Mouse (Mus musculus): Measurements from ENCODE around the gene Sec24c.

The Sec24c gene

DNA sequence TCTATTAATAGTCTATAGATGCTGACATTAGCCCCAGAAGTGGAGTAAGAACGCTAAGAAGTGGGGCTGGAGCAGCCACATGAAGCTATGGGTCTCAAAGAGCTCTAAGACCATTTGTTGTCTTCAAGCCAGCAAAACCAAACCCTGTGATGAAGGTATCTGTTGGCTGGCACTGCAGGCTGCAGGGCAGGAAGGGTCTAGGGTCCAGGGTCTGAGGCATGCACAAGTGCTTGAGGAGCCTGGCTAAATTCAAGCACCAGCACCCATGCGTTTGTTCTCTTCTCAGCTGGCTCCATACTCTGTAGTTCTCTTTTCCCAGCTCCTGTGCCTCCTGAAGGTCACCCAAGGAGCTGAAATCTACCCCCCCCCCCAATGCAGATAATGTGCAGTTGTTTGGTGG, 60.9 kb downstream of the Sec24c start:
- DNase-seq (ENCODE audit: low read depth, low spot score): no peak

DNA sequence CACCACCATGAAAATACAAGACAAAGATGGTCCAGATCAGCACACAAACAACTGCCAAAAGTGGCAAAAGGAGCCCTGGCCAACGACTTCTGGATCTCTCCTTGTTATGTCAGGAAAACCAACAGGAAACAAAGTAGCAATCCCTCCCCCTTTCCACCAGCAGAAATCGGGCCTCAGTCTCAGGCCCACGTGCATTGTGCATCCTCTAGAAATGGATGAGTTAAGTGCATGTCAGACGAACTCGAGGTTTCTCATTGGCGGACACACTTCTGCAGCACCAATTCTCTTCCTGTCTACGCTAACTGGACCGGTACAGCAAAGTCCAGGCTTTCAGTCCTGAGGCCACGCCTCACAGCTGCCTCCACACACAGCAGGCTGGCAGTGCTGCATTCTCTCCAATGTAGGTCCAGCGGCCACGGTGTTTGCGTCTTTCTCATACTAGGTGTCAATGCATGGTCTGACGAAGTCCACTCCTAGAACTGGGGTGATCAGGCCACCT, 61.8 kb downstream of the Sec24c start:
- DNase-seq (ENCODE audit: low read depth, low spot score): no peak

DNA sequence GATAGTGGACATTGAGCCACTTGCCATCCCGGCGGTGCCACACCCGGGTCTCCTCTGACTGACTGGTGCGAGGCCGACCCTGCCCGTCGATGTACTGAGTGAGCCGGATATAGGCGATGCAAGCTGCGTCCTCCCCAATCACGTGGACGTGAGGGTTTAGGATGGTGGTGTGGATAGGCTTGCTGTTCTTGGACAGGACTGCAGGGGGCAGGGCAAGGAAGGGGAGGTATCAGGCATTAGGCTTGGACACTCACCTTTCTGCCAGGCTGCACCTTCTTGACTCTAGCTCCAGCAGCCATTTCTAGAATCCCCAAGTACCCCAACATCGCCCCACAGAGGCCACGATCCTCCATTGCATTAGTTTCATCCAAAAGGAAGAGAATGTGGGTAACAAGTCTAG, 63.2 kb downstream of the Sec24c start:
- no peak for DNase-seq (ENCODE audit: low read depth, low spot score)

DNA sequence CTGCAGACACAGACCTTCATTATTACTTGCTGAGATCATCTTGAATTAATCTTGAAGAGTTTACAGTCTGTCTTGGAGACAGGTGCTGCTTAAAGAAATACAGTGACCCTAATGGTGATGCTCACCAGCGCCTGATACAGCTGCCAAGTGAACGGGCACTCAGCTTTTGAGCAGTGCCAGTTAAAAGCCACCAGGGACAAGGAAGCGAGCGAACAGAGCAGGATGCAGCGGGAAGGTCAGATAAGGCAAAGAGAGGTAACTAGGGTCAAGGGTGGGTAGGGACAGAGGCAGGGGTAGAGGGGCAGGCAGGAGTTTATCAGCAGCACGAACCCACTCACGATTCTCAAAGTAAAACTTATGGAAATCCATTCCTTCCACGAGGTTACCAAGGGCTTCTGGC, 64.4 kb downstream of the Sec24c start:
- DNase-seq (ENCODE audit: low read depth, low spot score): no peak

DNA sequence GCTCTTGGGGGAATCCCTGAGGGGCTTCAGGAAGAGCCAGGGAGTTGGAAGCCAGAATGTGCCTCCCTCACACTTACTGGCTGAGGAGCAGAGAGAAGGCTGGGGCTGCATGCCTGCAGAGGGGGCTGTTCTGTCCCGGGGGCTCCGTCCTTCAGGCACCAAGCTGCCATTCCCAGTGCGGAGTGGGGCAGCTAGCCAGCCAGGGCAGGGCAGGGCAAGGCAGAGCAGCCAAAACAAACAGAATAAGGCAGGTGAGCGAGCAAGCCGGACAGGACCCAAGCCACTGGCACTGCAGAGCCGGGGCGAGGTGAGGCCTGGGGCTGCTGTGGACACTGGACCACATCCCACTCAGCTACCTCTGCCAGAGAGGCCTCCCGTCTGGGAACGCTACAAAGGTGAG, 67.2 kb downstream of the Sec24c start:
- DNase-seq (ENCODE audit: low read depth, low spot score): no peak

DNA sequence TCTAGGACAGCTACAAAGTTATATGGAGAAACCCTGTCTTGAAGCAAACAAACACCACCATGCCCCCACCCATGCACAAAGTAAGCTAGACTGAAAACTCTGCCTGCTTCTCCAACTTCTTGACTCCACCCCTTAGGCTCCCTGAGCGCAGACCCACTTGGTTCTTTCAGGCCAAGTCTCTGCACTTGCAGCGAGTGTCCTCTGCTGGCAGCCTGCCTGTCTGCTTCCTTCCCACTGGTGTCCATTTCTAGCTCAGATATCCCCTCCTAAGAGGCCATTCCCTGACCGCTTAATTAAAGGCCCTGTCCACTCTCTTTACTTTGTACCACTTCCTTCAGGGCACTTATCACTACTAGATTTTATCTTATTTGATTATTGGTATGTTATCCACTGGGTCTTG, 69.5 kb downstream of the Sec24c start:
- DNase-seq (ENCODE audit: low read depth, low spot score): no peak

All from telencephalon, adult 2 months (tissue).